Mouse (Mus musculus): ENCODE data around the gene Srsf2.
A peak's percentile ranks its signal among the peaks of the same experiment; 100 is the strongest.

Gene Srsf2

GRCm38 (mm10) chr11:116810528-116810927 lies 42.4 kb downstream of the Srsf2 start:
- DNase-seq (ENCODE audit: extremely low spot score, low spot score) = no peak

- DNase-seq (ENCODE audit: extremely low spot score, low spot score) = no peak
These were observed 43.4 kb downstream of the Srsf2 start for GRCm38 (mm10) chr11:116809520-116809919.

- no peak for DNase-seq (ENCODE audit: extremely low spot score, low spot score)
These were observed 44.0 kb downstream of the Srsf2 start for GRCm38 (mm10) chr11:116808811-116809395.

GRCm38 (mm10) chr11:116807938-116808606 lies 44.8 kb downstream of the Srsf2 start:
- DNase-seq (ENCODE audit: extremely low spot score, low spot score) = peak; percentile 87

GRCm38 (mm10) chr11:116807526-116807925 lies 45.4 kb downstream of the Srsf2 start:
- DNase-seq (ENCODE audit: extremely low spot score, low spot score) = no peak

- no peak for DNase-seq (ENCODE audit: extremely low spot score, low spot score)
These were observed 45.8 kb downstream of the Srsf2 start for GRCm38 (mm10) chr11:116807116-116807515.

GRCm38 (mm10) chr11:116806136-116807071 lies 46.5 kb downstream of the Srsf2 start:
- DNase-seq (ENCODE audit: extremely low spot score, low spot score) = no peak

GRCm38 (mm10) chr11:116802709-116803108 lies 50.2 kb downstream of the Srsf2 start:
- DNase-seq (ENCODE audit: extremely low spot score, low spot score) = no peak

- DNase-seq (ENCODE audit: extremely low spot score, low spot score) = no peak
These were observed 51.8 kb downstream of the Srsf2 start for GRCm38 (mm10) chr11:116801106-116801505.

All from neural tube, embryonic 10.5 days (tissue).